Mouse (Mus musculus): ENCODE measurements around the gene Tbx3. TPM values are rescaled to one million over a fixed set of nuclear protein-coding genes. Genes with fewer than 3 reads are reported as not detected.

The Tbx3 gene
- polyA plus RNA-seq, 1 experiment: 672 TPM

- no peak overlapping the region for H3K4me3 ChIP-seq (ENCODE audit: low read depth, low read length)
- H3K27me3 ChIP-seq (ENCODE audit: control insufficient read depth, insufficient read depth, low read length): 0 out of 2 replicates have a peak, but pooled peaks cover 3% of the 10 kb centered on the region
- no peaks in the 10 kb centered on the region for H3K36me3 ChIP-seq (ENCODE audit: control insufficient read depth, insufficient read depth, low read length)
- 31% methylated on average over 12 of the region's 12 CpGs for WGBS
- TF ChIP-seq CTCF (IDR thresholded peaks at IDR 0.05; ENCODE audit: extremely low read depth, insufficient read length, insufficient replicate concordance, low read depth, low read length) (no peak), POLR2A (IDR thresholded peaks at IDR 0.05; ENCODE audit: low read depth, low read length) (no peak)
- no peak overlapping the region for H3K27ac ChIP-seq (ENCODE audit: insufficient read depth, low read depth, low read length)
- H3K4me1 ChIP-seq (ENCODE audit: control insufficient read depth, insufficient read depth, insufficient read length, low read length): no peaks in the 10 kb centered on the region
These were observed 41.6 kb upstream of the Tbx3 start for GRCm38 (mm10) chr5:119628746-119629327.

GRCm38 (mm10) chr5:119633581-119633980, 36.9 kb upstream of the Tbx3 start:
- no peak overlapping the region for H3K27ac ChIP-seq (ENCODE audit: insufficient read depth, low read depth, low read length)
- H3K4me3 ChIP-seq (ENCODE audit: low read depth, low read length): no peak overlapping the region
- WGBS: 85% methylated on average over 4 of the region's 4 CpGs
- H3K36me3 ChIP-seq (ENCODE audit: control insufficient read depth, insufficient read depth, low read length): no peaks in the 10 kb centered on the region
- H3K4me1 ChIP-seq (ENCODE audit: control insufficient read depth, insufficient read depth, insufficient read length, low read length): no peaks in the 10 kb centered on the region
- TF ChIP-seq POLR2A (IDR thresholded peaks at IDR 0.05; ENCODE audit: low read depth, low read length) (no peak), CTCF (IDR thresholded peaks at IDR 0.05; ENCODE audit: extremely low read depth, insufficient read length, insufficient replicate concordance, low read depth, low read length) (no peak)
- no peaks in the 10 kb centered on the region; the same call in 1 of the 2 replicates for H3K27me3 ChIP-seq (ENCODE audit: control insufficient read depth, insufficient read depth, low read length)

- TF ChIP-seq CTCF (IDR thresholded peaks at IDR 0.05; ENCODE audit: extremely low read depth, insufficient read length, insufficient replicate concordance, low read depth, low read length): no peak
- TF ChIP-seq POLR2A (IDR thresholded peaks at IDR 0.05; ENCODE audit: low read depth, low read length): no peak
- WGBS: 50% methylated on average over 2 of the region's 2 CpGs
- Histone ChIP-seq H3K4me1 (ENCODE audit: control insufficient read depth, insufficient read depth, insufficient read length, low read length) (no peaks in the 10 kb centered on the region), H3K36me3 (ENCODE audit: control insufficient read depth, insufficient read depth, low read length) (no peaks in the 10 kb centered on the region), H3K27me3 (ENCODE audit: control insufficient read depth, insufficient read depth, low read length) (no peaks in the 10 kb centered on the region; the same call in 1 of the 2 replicates), H3K27ac (ENCODE audit: insufficient read depth, low read depth, low read length) (no peak overlapping the region), H3K4me3 (ENCODE audit: low read depth, low read length) (no peak overlapping the region)
These were observed 35.6 kb upstream of the Tbx3 start for GRCm38 (mm10) chr5:119634861-119635260.

GRCm38 (mm10) chr5:119638300-119638699, 32.2 kb upstream of the Tbx3 start:
- 26% methylated on average over 12 of the region's 12 CpGs for WGBS
- TF ChIP-seq CTCF (IDR thresholded peaks at IDR 0.05; ENCODE audit: extremely low read depth, insufficient read length, insufficient replicate concordance, low read depth, low read length) (no peak), POLR2A (IDR thresholded peaks at IDR 0.05; ENCODE audit: low read depth, low read length) (no peak)
- Histone ChIP-seq H3K27ac (ENCODE audit: insufficient read depth, low read depth, low read length) (no peak overlapping the region), H3K4me1 (ENCODE audit: control insufficient read depth, insufficient read depth, insufficient read length, low read length) (no peaks in the 10 kb centered on the region), H3K36me3 (ENCODE audit: control insufficient read depth, insufficient read depth, low read length) (no peaks in the 10 kb centered on the region), H3K4me3 (ENCODE audit: low read depth, low read length) (no peak overlapping the region), H3K27me3 (ENCODE audit: control insufficient read depth, insufficient read depth, low read length) (no peaks in the 10 kb centered on the region; the same call in 1 of the 2 replicates)

- no peaks in the 10 kb centered on the region for H3K4me1 ChIP-seq (ENCODE audit: control insufficient read depth, insufficient read depth, insufficient read length, low read length)
- 75% methylated on average over 9 of the region's 9 CpGs for WGBS
- TF ChIP-seq CTCF (IDR thresholded peaks at IDR 0.05; ENCODE audit: extremely low read depth, insufficient read length, insufficient replicate concordance, low read depth, low read length): no peak
- no peak for TF ChIP-seq POLR2A (IDR thresholded peaks at IDR 0.05; ENCODE audit: low read depth, low read length)
- H3K27ac ChIP-seq (ENCODE audit: insufficient read depth, low read depth, low read length): no peak overlapping the region
- no peak overlapping the region for H3K4me3 ChIP-seq (ENCODE audit: low read depth, low read length)
- H3K36me3 ChIP-seq (ENCODE audit: control insufficient read depth, insufficient read depth, low read length): no peaks in the 10 kb centered on the region
- peaks cover 4% of the 10 kb centered on the region; the same call in 1 of the 2 replicates for H3K27me3 ChIP-seq (ENCODE audit: control insufficient read depth, insufficient read depth, low read length)
These were observed 29.4 kb upstream of the Tbx3 start for GRCm38 (mm10) chr5:119641094-119641493.

- WGBS: 65% methylated on average over 3 of the region's 3 CpGs
- TF ChIP-seq CTCF (IDR thresholded peaks at IDR 0.05; ENCODE audit: extremely low read depth, insufficient read length, insufficient replicate concordance, low read depth, low read length) (no peak), POLR2A (IDR thresholded peaks at IDR 0.05; ENCODE audit: low read depth, low read length) (no peak)
These were observed 28.8 kb upstream of the Tbx3 start for GRCm38 (mm10) chr5:119641714-119642113.

GRCm38 (mm10) chr5:119646965-119647364, 23.5 kb upstream of the Tbx3 start:
- WGBS: 87% methylated on average over 2 of the region's 2 CpGs
- Histone ChIP-seq H3K4me3 (ENCODE audit: low read depth, low read length) (no peak overlapping the region), H3K36me3 (ENCODE audit: control insufficient read depth, insufficient read depth, low read length) (no peaks in the 10 kb centered on the region), H3K27me3 (ENCODE audit: control insufficient read depth, insufficient read depth, low read length) (peaks cover 4% of the 10 kb centered on the region; the same call in 1 of the 2 replicates), H3K4me1 (ENCODE audit: control insufficient read depth, insufficient read depth, insufficient read length, low read length) (no peaks in the 10 kb centered on the region), H3K27ac (ENCODE audit: insufficient read depth, low read depth, low read length) (no peak overlapping the region)
- TF ChIP-seq CTCF (IDR thresholded peaks at IDR 0.05; ENCODE audit: extremely low read depth, insufficient read length, insufficient replicate concordance, low read depth, low read length): no peak
- no peak for TF ChIP-seq POLR2A (IDR thresholded peaks at IDR 0.05; ENCODE audit: low read depth, low read length)

More at GRCm38 (mm10) chr5:119641714-119642113, 28.8 kb upstream of the Tbx3 start:
- H3K27ac ChIP-seq (ENCODE audit: insufficient read depth, low read depth, low read length): no peak overlapping the region
- no peak overlapping the region for H3K4me3 ChIP-seq (ENCODE audit: low read depth, low read length)
- H3K4me1 ChIP-seq (ENCODE audit: control insufficient read depth, insufficient read depth, insufficient read length, low read length): no peaks in the 10 kb centered on the region
- no peaks in the 10 kb centered on the region for H3K36me3 ChIP-seq (ENCODE audit: control insufficient read depth, insufficient read depth, low read length)
- H3K27me3 ChIP-seq (ENCODE audit: control insufficient read depth, insufficient read depth, low read length): peaks cover 4% of the 10 kb centered on the region; the same call in 1 of the 2 replicates

Measured in small intestine, adult 2 months (tissue).